Mouse (Mus musculus) heart, adult 2 months (tissue): Measurements from ENCODE around the gene Kcnc2.

Source experiments
- CTCF ChIP-seq: fragments of 200-600 bp; IDR thresholded peaks from 2 replicates; pipeline ENCODE4 v1.8.1; 2022; ENCODE audit warnings: antibody characterized with exemption, mild to moderate bottlenecking, moderate library complexity
- EP300 ChIP-seq: fragments of 200-500 bp; IDR thresholded peaks from 2 replicates; pipeline ENCODE4 v1.6.1; 2011; ENCODE audit warnings: low read depth, low read length, control low read depth; ENCODE audit not compliant: insufficient read depth
- POLR2A ChIP-seq: fragments of 200-500 bp; IDR thresholded peaks from 2 replicates; pipeline ENCODE4 v1.6.1; 2011; ENCODE audit warnings: mild to moderate bottlenecking, low read depth, low read length, control low read depth; ENCODE audit not compliant: insufficient read depth

DNA sequence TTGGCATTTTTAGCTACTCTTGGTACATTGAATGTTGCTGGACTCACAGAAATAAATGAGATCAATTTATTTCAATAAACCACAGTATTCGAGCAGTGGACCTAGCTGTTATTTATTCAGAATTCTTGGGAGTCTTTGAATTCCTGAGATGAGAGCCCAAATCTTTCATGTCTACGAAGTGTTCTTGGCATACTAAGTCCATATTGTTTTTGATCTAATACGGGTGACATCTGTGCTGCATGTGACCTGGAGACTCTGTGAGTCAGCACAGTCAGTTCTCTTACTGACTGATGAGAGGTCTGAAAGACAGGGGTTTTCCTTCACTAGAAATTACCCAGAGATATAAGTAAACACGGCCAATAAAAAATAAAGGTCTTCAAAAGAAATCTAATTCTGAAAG, 173.7 kb downstream of the Kcnc2 start:
- TF ChIP-seq CTCF, result no peak
- TF ChIP-seq POLR2A, result no peak
- TF ChIP-seq EP300, result no peak
